Mouse (Mus musculus) MEL (cell line): ENCODE results near the gene Pin1. TPM values are rescaled to one million over a fixed set of nuclear protein-coding genes. Genes with fewer than 3 reads are reported as not detected.
A peak's percentile ranks its signal among the peaks of the same experiment; 100 is the strongest.

Experiments
- DNase-seq: peaks from one replicate; pipeline ENCODE4 v3.0.0; 2011; ENCODE audit warnings: low read depth, low spot score
- H3K27ac ChIP-seq: 2 replicates; pipeline ENCODE4 v1.5.1; 2012; ENCODE audit warnings: low read depth, mild to moderate bottlenecking, control low read depth, low read length, moderate library complexity; ENCODE audit not compliant: control insufficient read depth
- H3K27me3 ChIP-seq, 2 experiments: fragments of 150-350 bp in 1 of 2; sonication (generic) in 1 of 2; 2 replicates each; pipeline ENCODE4 v1.6.1; 2012; ENCODE audit warnings: low read length in 2 of 2, mild to moderate bottlenecking in 2 of 2, improper control_type of control experiment in 1 of 2, moderate library complexity in 1 of 2; ENCODE audit not compliant: insufficient read depth in 2 of 2, control insufficient read depth in 1 of 2
- H3K36me3 ChIP-seq, 2 experiments: 2 replicates each; pipeline ENCODE4 v1.6.1; 2012 to 2014; ENCODE audit warnings: low read length in 2 of 2, improper control_type of control experiment in 1 of 2, inconsistent platforms in 1 of 2, mild to moderate bottlenecking in 1 of 2; ENCODE audit not compliant: insufficient read depth in 2 of 2, control insufficient read depth in 1 of 2
- H3K4me1 ChIP-seq, 2 experiments: fragments of 150-350 bp in 1 of 2; sonication (generic) in 1 of 2; 2 replicates each; pipeline ENCODE4 v1.6.1; 2012; ENCODE audit warnings: low read length in 2 of 2, improper control_type of control experiment in 1 of 2, mild to moderate bottlenecking in 1 of 2; ENCODE audit not compliant: insufficient read depth in 2 of 2, control insufficient read depth in 1 of 2
- H3K4me3 ChIP-seq, 2 experiments: fragments of 150-350 bp in 1 of 2; sonication (generic) in 1 of 2; 2 replicates each; pipeline ENCODE4 v1.5.1; 2012; ENCODE audit warnings: low read depth in 2 of 2, low read length in 2 of 2, mild to moderate bottlenecking in 2 of 2, moderate library complexity in 2 of 2, control low read depth in 1 of 2, improper control_type of control experiment in 1 of 2; ENCODE audit not compliant: control insufficient read depth in 1 of 2, insufficient read depth in 1 of 2
- H3K79me2 ChIP-seq: 2 replicates; pipeline ENCODE4 v1.6.1; 2012; ENCODE audit warnings: mild to moderate bottlenecking, low read length, moderate library complexity; ENCODE audit not compliant: control insufficient read depth, poor library complexity, insufficient read depth
- H3K9ac ChIP-seq: 2 replicates; pipeline ENCODE4 v1.6.1; 2012; ENCODE audit warnings: low read depth, mild to moderate bottlenecking, control low read depth, low read length, moderate library complexity; ENCODE audit not compliant: control insufficient read depth, poor library complexity, severe bottlenecking
- H3K9me3 ChIP-seq: fragments of 150-350 bp; sonication (generic); replicated peaks from 2 replicates; pipeline ENCODE4 v1.6.1; 2012; ENCODE audit warnings: mild to moderate bottlenecking, low read length, improper control_type of control experiment, moderate library complexity; ENCODE audit not compliant: insufficient read depth
- BHLHE40 ChIP-seq: IDR thresholded peaks from 2 replicates; pipeline ENCODE4 v1.6.1; 2012; ENCODE audit warnings: low read depth, mild to moderate bottlenecking, inconsistent platforms, low read length, improper control_type of control experiment, borderline replicate concordance
- CHD1 ChIP-seq: IDR thresholded peaks from 2 replicates; pipeline ENCODE4 v1.6.1; 2012; ENCODE audit warnings: low read depth, mild to moderate bottlenecking, inconsistent platforms, low read length, improper control_type of control experiment
- CHD2 ChIP-seq: IDR thresholded peaks from 2 replicates; pipeline ENCODE4 v1.6.1; 2011; ENCODE audit warnings: low read length, improper control_type of control experiment
- CTCF ChIP-seq, 3 experiments: IDR thresholded peaks in 2 of 3; conservative IDR thresholded peaks in 1 of 3; 2 replicates each; pipeline ENCODE4 v1.5.1; 2011 to 2012; ENCODE audit warnings: low read length in 3 of 3, low read depth in 2 of 3, mild to moderate bottlenecking in 2 of 3, improper control_type of control experiment in 1 of 3, inconsistent platforms in 1 of 3, mixed read lengths in 1 of 3, moderate library complexity in 1 of 3; ENCODE audit not compliant: control insufficient read depth in 1 of 3, insufficient read depth in 1 of 3, poor library complexity in 1 of 3, severe bottlenecking in 1 of 3
- EP300 ChIP-seq, 2 experiments: IDR thresholded peaks; 2 replicates each; pipeline ENCODE4 v1.6.1; 2011; ENCODE audit warnings: improper control_type of control experiment in 2 of 2, low read length in 2 of 2, low read depth in 1 of 2, mild to moderate bottlenecking in 1 of 2
- GABPA ChIP-seq: IDR thresholded peaks from 2 replicates; pipeline ENCODE4 v1.6.1; 2012; ENCODE audit warnings: low read depth, mild to moderate bottlenecking, inconsistent platforms, low read length, improper control_type of control experiment, moderate library complexity
- GATA1 ChIP-seq: IDR thresholded peaks from 2 replicates; pipeline ENCODE4 v1.6.1; 2011; ENCODE audit warnings: low read depth, low read length, improper control_type of control experiment
- JUND ChIP-seq: IDR thresholded peaks from 2 replicates; pipeline ENCODE4 v1.6.1; 2011; ENCODE audit warnings: low read depth, mild to moderate bottlenecking, improper control_type of control experiment, low read length
- MAZ ChIP-seq: IDR thresholded peaks from 2 replicates; pipeline ENCODE4 v1.6.1; 2012; ENCODE audit warnings: low read depth, mild to moderate bottlenecking, inconsistent platforms, low read length, improper control_type of control experiment
- NELFE ChIP-seq: IDR thresholded peaks from 2 replicates; pipeline ENCODE4 v1.6.1; 2011; ENCODE audit warnings: low read depth, low read length, improper control_type of control experiment
- POLR2A ChIP-seq, 2 experiments: IDR thresholded peaks; 2 replicates each; pipeline ENCODE4 v1.6.1; 2011 to 2012; ENCODE audit warnings: low read length in 2 of 2, mild to moderate bottlenecking in 2 of 2, control low read depth in 1 of 2, improper control_type of control experiment in 1 of 2, low read depth in 1 of 2, moderate library complexity in 1 of 2; ENCODE audit not compliant: control insufficient read depth in 1 of 2, insufficient read depth in 1 of 2, poor library complexity in 1 of 2
- RCOR1 ChIP-seq: IDR thresholded peaks from 2 replicates; pipeline ENCODE4 v1.6.1; 2012; ENCODE audit warnings: low read depth, mild to moderate bottlenecking, inconsistent platforms, low read length, improper control_type of control experiment
- SMC3 ChIP-seq: IDR thresholded peaks from 2 replicates; pipeline ENCODE4 v1.6.1; 2011; ENCODE audit warnings: low read depth, low read length, improper control_type of control experiment
- TAL1 ChIP-seq: IDR thresholded peaks from 2 replicates; pipeline ENCODE4 v1.6.1; 2012; ENCODE audit warnings: mild to moderate bottlenecking, inconsistent platforms, low read length, moderate library complexity, mixed read lengths
- UBTF ChIP-seq: IDR thresholded peaks from 2 replicates; pipeline ENCODE4 v1.6.1; 2012; ENCODE audit warnings: low read depth, mild to moderate bottlenecking, inconsistent platforms, low read length, improper control_type of control experiment, moderate library complexity, borderline replicate concordance; ENCODE audit not compliant: insufficient read depth
- USF2 ChIP-seq, 2 experiments: IDR thresholded peaks; 2 replicates each; pipeline ENCODE4 v1.6.1; 2011 to 2012; ENCODE audit warnings: improper control_type of control experiment in 2 of 2, low read length in 2 of 2, borderline replicate concordance in 1 of 2, inconsistent platforms in 1 of 2, low read depth in 1 of 2, mild to moderate bottlenecking in 1 of 2; ENCODE audit not compliant: insufficient read depth in 1 of 2
- ZC3H11A ChIP-seq: IDR thresholded peaks from 2 replicates; pipeline ENCODE4 v1.6.1; 2012; ENCODE audit warnings: low read depth, mild to moderate bottlenecking, inconsistent platforms, low read length, improper control_type of control experiment
- polyA plus RNA-seq, 2 experiments: library from polyadenylated mRNA; stranded (reverse) in 1 of 2; unstranded in 1 of 2; fragments of >175 nt in 1 of 2; fragments of >200 nt in 1 of 2; gene quantifications; 2 replicates each; pipeline versions ENCODE4 v1.2.1 to v1.2.4; 2012; ENCODE audit warnings: low replicate concordance in 2 of 2, low read depth in 1 of 2; ENCODE audit not compliant: insufficient read length in 2 of 2, insufficient read depth in 1 of 2, missing spikeins in 1 of 2
- total RNA-seq: library from RNA; depleted of rRNA; stranded (reverse); fragments of 300-350 nt; gene quantifications from 2 replicates; pipeline ENCODE4 v1.2.3, GENCODE M21; 2012

Gene Pin1
- total and polyA plus RNA-seq, 3 experiments = 136 to 202 (median 201) TPM

DNA sequence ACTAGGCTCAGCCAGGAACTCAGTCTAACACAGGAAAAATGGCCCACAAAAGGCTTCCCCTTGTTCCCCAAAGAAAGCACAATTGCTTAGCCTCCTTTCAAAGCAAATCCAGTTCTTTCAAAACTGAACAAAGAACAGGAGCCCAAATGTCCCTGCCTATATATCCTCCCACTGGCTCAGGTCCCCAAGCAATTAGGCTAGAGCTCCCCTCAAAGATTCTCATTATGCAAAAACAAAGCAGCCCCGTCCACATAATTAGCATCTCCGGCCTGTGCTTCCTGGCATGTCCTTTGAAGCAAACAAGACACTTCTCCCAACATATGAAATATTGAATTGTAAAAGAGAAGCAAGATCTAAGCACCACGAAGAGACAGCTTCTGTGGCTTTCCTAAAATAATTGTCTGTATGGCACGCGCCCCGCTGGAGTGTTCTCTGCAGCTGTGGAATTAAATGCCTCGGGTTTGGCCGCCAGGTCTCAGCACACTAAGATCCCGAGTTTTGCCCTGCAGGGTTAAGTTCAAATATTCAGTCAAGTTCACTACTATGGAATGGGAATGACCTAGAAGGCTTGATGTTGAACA is 28.6 kb downstream of the Pin1 start:
- TF ChIP-seq POLR2A (IDR thresholded peaks at IDR 0.05; ENCODE audit: control insufficient read depth in 1 of 2, insufficient read depth in 1 of 2, low read depth in 1 of 2, low read length in 2 of 2, poor library complexity in 1 of 2) (no peak), GABPA (no peak), CHD2 (no peak), SMC3 (no peak), NELFE (no peak), EP300 (IDR thresholded peaks at IDR 0.05; ENCODE audit: low read depth in 1 of 2, low read length in 2 of 2) (no peak), GATA1 (no peak), UBTF (no peak), TAL1 (no peak), CHD1 (no peak), RCOR1 (no peak), CTCF (IDR thresholded peaks at IDR 0.05 in 2 of 3, conservative IDR thresholded peaks at IDR 0.05 in 1 of 3; ENCODE audit: control insufficient read depth in 1 of 3, insufficient read depth in 1 of 3, low read depth in 2 of 3, low read length in 3 of 3, poor library complexity in 1 of 3, severe bottlenecking in 1 of 3) (no peak), JUND (no peak), ZC3H11A (no peak), MAZ (no peak), BHLHE40 (no peak)
- Histone ChIP-seq H3K4me3 (no peak overlapping the region), H3K9me3 (no peaks in the 10 kb centered on the region), H3K79me2 (no peaks in the 10 kb centered on the region), H3K9ac (no peak overlapping the region), H3K27me3 (peaks cover 0 to 3% of the 10 kb centered on the region in 2 experiments; a peak in 1 of 4 replicates), H3K4me1 (no peaks in the 10 kb centered on the region), H3K27ac (no peak overlapping the region), H3K36me3 (no peaks in the 10 kb centered on the region)
- DNase-seq = no peak

DNA sequence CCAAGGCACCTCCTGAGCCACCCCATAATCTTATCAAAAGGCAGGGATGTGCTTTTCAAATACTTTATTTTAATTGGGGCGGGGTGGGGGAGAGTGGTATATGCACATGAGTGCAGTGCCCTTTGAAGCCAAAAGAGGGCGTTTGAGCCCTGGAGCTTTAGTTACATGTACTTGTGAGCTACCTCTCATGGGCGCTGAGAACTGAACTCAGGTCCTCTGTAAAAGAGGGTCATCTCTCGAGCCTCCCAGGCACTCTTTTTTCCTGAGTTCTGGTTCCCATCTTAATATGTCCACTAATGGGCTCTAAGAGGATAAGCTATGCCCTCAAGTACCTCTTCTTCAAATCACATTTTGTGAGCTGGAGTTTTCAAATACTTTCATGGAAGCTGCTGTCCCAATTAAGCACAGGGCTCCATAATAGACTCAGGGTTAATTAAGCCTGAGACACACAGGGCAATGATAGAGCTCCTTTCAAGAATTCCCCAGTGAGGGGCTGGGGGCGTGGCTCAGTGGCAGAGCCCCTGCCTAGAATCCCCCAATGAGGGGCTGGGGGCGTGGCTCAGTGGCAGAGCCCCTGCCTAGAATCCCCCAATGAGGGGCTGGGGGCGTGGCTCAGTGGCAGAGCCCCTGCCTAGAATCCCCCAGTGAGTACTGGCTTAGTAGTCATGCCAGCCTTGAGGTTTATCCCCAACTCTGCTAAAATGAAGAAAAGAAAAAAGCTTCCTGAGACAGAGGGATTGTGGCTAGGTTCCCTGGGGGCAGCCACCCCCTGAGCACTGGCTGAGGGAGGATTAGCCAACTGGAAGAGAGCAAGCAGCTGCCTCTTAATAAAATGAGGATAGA is 29.9 kb downstream of the Pin1 start:
- no peak overlapping the region for H3K27ac ChIP-seq
- H3K9ac ChIP-seq = no peak overlapping the region
- H3K4me1 ChIP-seq = no peaks in the 10 kb centered on the region
- DNase-seq = no peak
- H3K79me2 ChIP-seq = no peaks in the 10 kb centered on the region
- H3K27me3 ChIP-seq = peaks cover 0 to 3% of the 10 kb centered on the region in 2 experiments; a peak in 1 of 4 replicates
- no peak for TF ChIP-seq USF2 (IDR thresholded peaks at IDR 0.05; ENCODE audit: borderline replicate concordance in 1 of 2, insufficient read depth in 1 of 2, low read depth in 1 of 2, low read length in 2 of 2)
- no peak for TF ChIP-seq SMC3
- TF ChIP-seq CTCF (IDR thresholded peaks at IDR 0.05 in 2 of 3, conservative IDR thresholded peaks at IDR 0.05 in 1 of 3; ENCODE audit: control insufficient read depth in 1 of 3, insufficient read depth in 1 of 3, low read depth in 2 of 3, low read length in 3 of 3, poor library complexity in 1 of 3, severe bottlenecking in 1 of 3) = peak; percentile 27 to 43 (median 34); a peak in 5 of 6 replicates
- no peak overlapping the region for H3K4me3 ChIP-seq
- no peaks in the 10 kb centered on the region for H3K9me3 ChIP-seq
- no peaks in the 10 kb centered on the region for H3K36me3 ChIP-seq
